Mouse (Mus musculus): ENCODE results near the gene Plxnd1.

Plxnd1 gene

DNA sequence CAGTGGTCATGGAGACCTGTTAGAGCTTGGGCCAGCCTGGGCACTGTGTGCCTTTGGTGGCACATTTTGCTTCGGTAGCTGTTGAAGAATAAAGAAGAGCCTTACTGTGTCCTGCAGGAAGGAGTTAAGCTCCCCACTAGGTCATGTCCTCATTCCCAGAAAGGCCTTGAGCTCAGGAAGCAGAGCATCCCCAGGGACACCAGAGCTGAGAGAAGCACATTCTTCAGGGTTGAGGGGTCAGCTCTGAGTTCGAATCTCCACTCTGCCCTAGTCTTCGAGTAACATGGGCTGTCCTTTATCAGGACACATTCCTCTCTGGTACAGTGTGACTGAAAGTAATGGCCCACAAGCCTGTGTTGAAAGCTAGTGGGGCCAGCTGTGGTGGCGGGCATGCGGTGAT, 74.9 kb downstream of the Plxnd1 start:
- DNase-seq (ENCODE audit: low read depth, low spot score): no peak

DNA sequence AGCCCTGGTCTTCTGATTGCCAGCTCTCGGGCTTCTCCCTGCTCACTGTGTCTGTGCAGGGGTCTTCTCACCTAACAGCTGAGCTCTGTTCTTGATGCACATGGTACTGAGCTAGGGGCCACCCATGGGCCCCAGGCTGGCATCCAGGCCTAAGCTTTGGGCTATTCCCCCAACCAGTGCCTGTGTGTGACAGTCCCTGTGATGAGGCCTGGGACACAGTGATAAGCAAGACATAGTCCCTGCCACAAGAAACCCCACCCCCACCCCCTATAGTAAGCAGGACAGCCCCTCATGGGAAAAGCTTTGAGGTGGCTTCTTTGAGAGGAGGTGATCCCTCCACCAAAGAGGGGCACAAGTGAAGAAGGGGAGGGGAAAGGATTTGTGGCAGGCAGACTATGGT, 76.2 kb downstream of the Plxnd1 start:
- no peak for DNase-seq (ENCODE audit: low read depth, low spot score)

DNA sequence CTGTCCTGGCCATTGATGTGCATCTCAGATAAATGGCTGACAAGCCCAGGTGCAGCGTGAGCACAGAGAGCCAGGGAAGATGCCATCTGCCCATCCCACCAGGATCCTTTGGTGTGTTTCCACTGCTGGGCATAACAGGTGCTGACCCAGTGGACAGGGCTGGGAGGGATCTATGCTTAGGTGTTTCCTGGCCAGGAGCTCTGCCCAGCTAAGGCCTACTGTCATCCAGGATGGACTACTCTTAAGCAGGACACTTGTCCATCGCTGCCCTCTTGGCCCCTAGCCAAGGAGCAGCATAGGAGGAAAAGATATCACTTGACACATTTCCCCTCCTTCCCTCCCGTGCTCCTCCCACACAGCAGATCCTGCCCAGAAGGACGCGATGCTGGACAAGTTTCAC, 78.2 kb downstream of the Plxnd1 start:
- DNase-seq (ENCODE audit: low read depth, low spot score): no peak

DNA sequence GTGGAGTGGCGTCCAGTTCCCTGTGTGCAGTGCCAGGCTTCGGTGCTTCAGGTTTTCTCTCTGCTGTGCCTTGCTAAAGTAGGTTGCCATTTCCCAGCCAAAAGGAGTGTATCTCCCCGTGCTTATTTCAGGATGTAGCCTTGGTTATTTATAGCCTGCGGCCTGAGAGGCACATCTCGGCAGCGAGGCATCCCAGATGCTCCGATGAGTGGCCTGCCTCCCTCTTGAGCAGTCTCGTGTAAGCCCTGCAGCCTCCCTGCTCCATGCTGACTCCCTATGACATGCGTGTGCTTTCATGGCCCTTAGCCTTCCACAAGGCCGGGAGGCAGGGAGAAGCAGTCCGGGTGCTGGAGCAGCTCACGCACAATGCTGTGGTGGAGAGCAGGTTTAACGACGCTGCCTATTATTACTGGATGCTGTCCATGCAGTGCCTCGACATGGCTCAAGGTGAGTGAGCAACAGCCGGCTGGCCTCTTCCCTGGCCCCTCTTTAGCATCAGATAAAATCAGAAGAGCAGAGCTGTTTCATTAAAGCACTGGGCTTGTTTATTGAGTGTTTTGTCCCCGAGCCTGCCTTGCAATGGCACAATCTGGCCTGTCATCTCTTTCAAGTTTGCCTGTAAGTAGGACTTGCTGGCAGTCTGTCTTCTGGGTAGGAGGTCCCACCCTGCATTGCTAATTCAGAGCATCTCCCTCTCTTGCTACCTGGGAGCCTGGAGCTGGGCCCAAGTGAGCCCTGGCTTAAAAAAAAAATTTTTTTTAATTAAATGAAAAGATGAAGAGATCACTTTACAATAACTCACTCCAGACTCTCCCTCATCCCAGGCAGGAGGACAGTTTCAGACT, 79.0 kb downstream of the Plxnd1 start:
- DNase-seq (ENCODE audit: low read depth, low spot score): no peak

DNA sequence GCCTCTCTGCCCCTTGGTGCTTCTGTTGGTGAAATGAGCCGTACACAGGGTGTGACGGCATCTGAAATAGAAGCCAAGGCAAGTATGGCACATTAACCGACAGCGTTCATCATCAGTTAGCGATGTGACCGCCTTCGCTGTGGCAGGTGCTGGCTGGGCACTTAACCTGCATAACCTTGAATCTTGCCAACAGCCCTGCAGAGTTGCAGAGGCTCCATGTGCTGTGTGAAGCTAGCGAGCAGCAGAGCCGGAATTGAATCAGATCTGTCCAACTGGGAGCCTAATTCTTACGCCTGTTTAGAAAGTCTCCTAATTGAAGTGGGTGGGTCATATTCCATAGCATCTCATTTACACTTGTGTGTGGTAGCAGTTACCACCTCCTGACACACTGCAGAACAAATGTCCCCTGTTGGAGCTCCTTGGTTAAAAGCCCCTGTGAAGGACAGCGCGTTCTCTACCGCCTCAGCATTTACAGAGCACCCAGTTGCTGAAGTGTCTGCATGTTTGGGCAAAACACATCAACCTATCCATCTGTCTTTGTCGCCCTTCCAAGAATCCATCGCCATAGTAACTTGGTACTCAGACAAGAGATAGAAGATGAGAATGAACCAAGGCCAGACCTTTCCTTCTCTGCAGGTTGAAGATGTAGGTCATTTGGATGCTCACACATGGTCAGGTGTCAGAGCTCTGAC, 80.1 kb downstream of the Plxnd1 start:
- no peak for DNase-seq (ENCODE audit: low read depth, low spot score)

DNA sequence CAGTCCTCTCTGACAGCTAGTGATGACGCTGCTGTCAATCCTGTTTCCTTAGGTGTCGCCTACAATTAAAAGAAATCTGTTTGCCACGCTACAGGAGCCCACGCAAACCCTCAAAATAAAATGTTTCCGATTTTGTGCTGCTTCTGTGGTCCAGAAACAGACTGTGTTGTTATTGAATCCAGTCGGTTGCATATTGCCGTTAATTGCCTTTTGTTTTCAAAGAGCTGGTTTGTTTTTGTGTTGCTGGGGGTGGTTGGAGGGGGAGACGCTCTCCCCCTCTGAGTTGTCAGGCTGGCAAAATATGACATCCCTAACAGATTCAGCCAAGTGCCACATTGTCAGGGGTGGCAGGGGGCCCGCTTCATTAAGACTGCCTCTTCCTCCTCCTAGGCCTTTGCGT, 81.3 kb downstream of the Plxnd1 start:
- DNase-seq (ENCODE audit: low read depth, low spot score): no peak

DNA sequence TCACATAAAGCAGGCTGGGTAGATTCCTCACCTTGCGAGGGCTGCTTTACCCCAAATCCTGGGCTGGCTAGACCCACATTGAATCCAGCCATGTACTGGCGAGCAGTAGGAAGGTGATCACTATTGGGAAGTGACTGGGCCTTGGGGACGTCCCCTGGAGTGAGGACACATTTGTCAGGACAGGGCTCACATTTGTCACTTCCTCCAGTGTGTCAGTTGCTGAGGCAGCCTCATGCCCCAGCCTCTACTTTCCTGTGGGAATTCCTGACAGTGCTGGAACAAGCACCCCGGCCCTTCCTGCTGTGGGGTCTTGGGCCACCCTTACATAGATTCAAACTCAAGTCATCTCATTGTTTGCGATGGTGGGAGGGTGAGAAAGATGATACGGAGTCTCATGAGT, 83.0 kb downstream of the Plxnd1 start:
- DNase-seq (ENCODE audit: low read depth, low spot score): no peak

DNA sequence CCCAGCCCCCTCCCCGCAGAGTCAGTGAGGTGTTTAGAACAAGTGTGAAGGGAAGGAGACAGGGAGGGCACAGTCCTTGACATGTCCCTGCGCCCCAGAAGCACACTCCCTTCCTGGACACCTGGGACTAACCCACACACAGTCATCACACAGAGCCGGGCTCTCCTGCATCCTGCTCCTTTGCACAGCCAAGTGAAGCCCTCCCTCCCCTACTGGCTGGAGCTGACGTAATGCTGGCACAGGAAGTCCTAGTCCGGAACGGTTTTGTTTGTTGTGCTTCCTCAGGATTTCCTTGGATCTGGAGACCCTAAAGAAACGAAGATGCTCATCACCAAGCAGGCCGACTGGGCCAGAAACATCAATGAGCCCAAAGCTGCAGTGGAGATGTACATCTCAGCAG, 84.9 kb downstream of the Plxnd1 start:
- no peak for DNase-seq (ENCODE audit: low read depth, low spot score)

DNA sequence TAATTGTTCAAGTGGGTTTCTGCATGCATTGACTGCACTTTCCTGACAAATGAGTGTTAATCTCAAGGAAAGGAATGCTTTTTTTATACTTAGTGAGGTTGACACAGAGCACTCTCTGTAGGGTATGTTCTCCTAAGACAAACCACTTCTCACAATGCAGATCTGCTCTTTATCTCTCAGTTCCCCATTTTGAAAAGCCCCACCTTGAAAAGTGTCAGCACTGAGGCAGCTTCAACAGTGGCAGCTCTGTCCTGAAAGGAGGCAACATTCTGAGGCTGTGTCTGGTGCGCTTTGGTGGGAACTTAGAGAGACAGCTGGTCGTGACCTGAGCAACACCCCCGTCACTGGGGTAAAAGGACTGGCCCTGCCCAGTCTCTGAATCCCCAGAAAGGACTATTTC, 85.8 kb downstream of the Plxnd1 start:
- no peak for DNase-seq (ENCODE audit: low read depth, low spot score)

DNA sequence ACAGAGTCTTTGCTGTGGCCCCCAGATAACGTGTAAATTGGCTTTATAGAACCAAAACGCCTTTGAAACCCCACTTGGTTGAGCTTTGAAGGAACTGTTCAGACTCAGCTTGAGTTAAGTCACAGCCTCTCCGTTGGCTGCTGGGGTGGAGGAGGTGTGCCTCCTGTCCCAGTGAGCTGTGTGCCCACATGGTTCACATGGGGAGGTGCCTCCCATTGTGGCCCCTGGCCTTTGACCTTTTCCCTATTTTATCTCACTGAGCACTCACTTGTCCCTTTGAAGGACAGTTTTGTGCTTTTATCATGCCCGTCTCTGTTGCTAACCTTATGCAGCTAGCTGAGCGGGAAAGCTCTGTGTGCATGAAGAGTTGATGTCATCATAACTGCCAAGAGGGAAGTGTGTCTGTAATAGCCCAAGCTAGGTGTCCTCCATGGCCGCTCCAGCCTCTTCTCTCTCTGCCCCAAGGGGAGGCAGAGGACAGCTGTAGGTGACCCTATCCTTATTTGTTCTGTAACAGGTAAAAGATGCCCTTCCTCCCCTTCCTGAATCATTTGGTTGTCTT, 86.3 kb downstream of the Plxnd1 start:
- no peak for DNase-seq (ENCODE audit: low read depth, low spot score)

DNA sequence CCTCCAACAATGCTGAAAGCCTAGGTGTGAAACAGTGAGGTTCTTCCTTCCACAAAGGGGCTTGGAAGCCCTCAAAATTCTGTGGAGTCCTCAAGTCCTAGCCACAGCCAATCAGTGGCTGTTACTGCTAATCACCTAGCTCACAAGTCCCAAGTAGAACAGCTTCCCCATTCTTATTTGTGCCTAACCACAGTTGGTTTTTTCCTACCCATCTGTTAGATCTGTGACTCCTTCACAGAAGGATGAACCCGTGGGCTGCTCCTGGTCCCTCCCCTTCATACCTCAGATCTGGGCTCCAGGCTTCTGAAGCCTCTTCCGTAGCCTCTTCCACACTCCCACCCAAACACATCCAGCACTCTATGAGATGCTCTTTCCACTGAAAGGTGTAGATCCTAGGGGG, 87.9 kb downstream of the Plxnd1 start:
- DNase-seq (ENCODE audit: low read depth, low spot score): no peak

DNA sequence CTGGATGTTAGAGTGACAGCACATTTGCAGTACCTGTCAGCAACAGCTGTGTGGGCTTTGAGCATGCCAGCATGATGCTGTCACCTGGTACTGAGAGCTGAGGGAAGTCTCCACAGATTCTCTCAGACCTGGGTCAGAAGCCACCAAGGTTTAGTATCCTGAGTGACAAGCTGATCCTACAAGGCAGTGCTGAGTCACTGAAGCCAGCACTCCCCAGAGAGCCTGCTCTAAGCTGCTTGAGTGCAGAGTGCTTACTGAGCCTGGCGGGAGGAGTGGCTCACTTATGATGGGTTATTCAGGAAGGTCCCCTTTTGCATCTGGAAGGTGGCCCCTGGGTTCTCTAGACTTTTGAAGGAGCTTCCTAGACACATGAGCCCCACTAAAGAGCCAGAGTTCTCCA, 88.3 kb downstream of the Plxnd1 start:
- DNase-seq (ENCODE audit: low read depth, low spot score): no peak

DNA sequence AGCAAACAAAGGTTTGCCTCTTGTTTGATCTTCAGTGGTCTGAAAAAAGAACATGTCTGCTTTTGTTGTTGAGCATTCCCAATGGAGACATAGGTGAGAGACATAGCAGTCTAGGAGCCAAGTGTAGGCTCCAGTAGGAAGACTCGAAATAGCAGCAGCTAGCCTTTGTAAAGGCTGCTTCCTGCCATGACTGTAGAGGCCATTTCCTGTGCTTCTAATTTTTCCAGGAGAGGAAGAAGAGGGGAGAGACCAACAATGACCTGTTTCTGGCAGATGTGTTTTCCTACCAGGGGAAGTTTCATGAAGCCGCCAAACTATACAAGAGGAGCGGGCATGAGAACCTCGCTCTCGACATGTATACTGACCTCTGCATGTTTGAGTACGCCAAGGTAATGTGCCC, 89.2 kb downstream of the Plxnd1 start:
- DNase-seq (ENCODE audit: low read depth, low spot score): no peak

Data from retina, postnatal 7 days (tissue).